Mouse (Mus musculus) stomach, postnatal 0 days (tissue): Measurements from ENCODE around the gene Socs7.

ENCODE experiments used
- CTCF ChIP-seq: IDR thresholded peaks from 2 replicates; pipeline ENCODE4 v1.5.1; 2016; ENCODE audit warnings: antibody characterized with exemption, low read depth, mild to moderate bottlenecking, moderate library complexity
- EP300 ChIP-seq: optimal IDR thresholded peaks from 2 replicates; pipeline ENCODE3; 2016; ENCODE audit warnings: antibody characterized with exemption

DNA sequence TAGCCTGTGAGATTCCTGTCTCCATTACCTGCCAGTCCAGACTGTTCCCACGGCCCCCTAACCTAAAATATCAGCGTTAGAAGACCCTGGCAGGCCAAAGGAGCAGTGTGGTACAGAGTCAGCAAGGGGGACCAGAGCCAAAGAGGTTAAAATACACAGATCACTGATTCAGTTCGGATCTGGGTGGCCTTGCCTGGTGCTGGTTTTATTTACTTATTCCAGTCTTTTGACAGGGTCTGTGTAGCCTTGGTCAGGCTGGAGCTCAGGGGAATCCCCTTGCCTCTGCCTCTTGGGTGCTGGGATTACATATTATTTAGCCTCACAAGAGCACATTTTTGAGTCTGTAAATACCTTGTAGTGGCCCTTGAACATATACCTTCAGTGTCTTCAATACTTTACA, 62.5 kb downstream of the Socs7 start:
- TF ChIP-seq CTCF (no peak), EP300 (no peak)
